Mouse (Mus musculus) cortical plate, adult 2 months (tissue): Measurements from ENCODE around the gene Mical2. TPM values are rescaled to one million over a fixed set of nuclear protein-coding genes. Genes with fewer than 3 reads are reported as not detected.

ENCODE experiments used
- H3K27ac ChIP-seq: fragments of 200-500 bp; 2 replicates; pipeline ENCODE4 v1.5.1; 2012; ENCODE audit warnings: low read length, control low read depth, inconsistent platforms; ENCODE audit not compliant: insufficient read depth
- H3K4me1 ChIP-seq: fragments of 200-500 bp; 2 replicates; pipeline ENCODE4 v1.6.1; 2011; ENCODE audit warnings: low read length; ENCODE audit not compliant: control insufficient read depth, insufficient read depth
- H3K4me3 ChIP-seq: fragments of 200-500 bp; 2 replicates; pipeline ENCODE4 v1.5.1; 2011; ENCODE audit warnings: mild to moderate bottlenecking, low read length, control low read depth; ENCODE audit not compliant: insufficient read depth
- CTCF ChIP-seq: fragments of 200-500 bp; IDR thresholded peaks from 2 replicates; pipeline ENCODE4 v1.5.1; 2011; ENCODE audit warnings: mild to moderate bottlenecking, control low read depth, low read length; ENCODE audit not compliant: insufficient read depth; ENCODE audit errors: extremely low read depth
- POLR2A ChIP-seq: fragments of 200-500 bp; IDR thresholded peaks from 2 replicates; pipeline ENCODE4 v1.6.1; 2011; ENCODE audit warnings: mild to moderate bottlenecking, low read length, control low read depth; ENCODE audit not compliant: insufficient read depth; ENCODE audit errors: extremely low read depth
- polyA plus RNA-seq: library from polyadenylated mRNA; depleted of rRNA; stranded (reverse); fragments of >200 nt; gene quantifications from 2 replicates; pipeline ENCODE4 v1.2.3, GENCODE M21; 2012

Mical2 gene
- polyA plus RNA-seq, 1 experiment = 371 TPM

DNA sequence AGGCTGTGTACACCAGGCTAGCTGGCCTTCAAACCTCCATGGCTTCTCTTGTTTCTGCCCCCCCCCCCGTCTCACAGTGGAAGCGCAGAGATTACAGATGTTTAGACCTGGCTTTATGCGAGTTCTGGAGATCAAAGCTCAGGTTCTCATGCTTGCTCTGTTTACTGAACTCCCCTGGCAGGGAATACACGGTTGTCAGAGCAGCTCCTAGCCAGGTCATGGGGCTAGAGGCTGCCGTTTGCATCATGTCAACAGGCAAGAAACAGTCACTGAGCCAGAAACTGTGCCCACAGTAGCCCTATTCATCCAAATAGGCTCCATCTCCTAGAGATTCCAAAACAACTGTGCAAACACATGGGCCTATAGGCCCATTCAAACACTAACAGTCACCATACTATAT is 160.9 kb downstream of the Mical2 start:
- no peak overlapping the region for H3K27ac ChIP-seq
- H3K4me3 ChIP-seq = no peak overlapping the region
- no peak for TF ChIP-seq CTCF
- no peak for TF ChIP-seq POLR2A
- peaks cover 6% of the 10 kb centered on the region; the same call in 1 of the 2 replicates for H3K4me1 ChIP-seq

DNA sequence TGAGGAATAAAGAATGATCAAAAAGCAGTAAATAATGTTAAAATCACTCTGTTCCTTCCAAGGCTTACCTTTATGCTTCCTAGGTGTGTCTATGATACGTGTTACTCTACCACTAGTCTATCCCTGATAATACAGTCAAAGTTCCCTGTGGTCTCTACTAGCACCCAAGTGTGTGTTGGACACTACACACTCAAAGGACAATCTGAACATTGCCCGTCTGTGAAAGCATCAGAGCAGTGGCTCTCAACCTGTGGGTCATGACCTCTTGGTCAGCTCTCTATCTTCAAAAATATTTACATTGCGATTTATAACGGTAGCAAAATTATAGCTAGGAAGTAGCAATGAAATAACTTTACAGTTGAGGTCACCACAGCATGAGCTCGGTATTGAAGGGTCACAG is 162.2 kb downstream of the Mical2 start:
- TF ChIP-seq POLR2A (no peak), CTCF (no peak)
- Histone ChIP-seq H3K4me1 (peaks cover 6% of the 10 kb centered on the region; the same call in 1 of the 2 replicates), H3K4me3 (no peak overlapping the region), H3K27ac (no peak overlapping the region)

GRCm38 (mm10) chr7:112388363-112388875 is 162.8 kb downstream of the Mical2 start:
- TF ChIP-seq POLR2A (no peak), CTCF (no peak)
- peaks cover 6% of the 10 kb centered on the region; the same call in 1 of the 2 replicates for H3K4me1 ChIP-seq
- no peak overlapping the region for H3K4me3 ChIP-seq
- H3K27ac ChIP-seq = no peak overlapping the region

DNA sequence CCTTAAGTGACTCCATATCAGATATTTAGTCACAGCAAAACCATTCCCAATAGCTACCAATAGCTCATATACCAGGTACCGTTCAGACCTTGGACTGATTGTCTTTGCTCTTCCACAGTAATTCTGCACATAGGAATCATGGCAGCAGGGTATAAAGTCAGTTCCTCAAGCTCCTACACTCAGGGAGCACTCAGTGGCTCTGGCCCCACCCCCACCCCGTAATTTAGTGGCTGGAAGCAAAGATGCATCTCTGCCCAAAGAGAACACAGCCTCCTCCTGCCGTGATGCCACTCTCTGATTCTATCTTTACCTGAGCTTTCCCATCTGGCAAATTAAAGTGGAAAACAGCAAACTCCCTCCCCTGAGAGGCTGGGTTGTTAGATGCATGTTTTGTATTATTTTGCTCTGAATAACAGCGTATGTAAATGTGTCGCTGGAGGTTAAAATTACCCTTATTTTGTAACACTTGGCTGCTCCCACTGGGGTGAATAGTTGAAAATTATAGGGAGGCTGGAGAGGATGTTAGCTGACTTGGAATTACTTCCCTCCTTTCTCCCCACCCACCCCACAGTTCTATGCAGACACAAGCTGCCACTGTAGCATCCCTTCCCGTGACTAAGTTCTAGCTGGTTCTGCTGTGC is 164.1 kb downstream of the Mical2 start:
- peaks cover 6% of the 10 kb centered on the region; the same call in 1 of the 2 replicates for H3K4me1 ChIP-seq
- H3K4me3 ChIP-seq = no peak overlapping the region
- no peak overlapping the region for H3K27ac ChIP-seq
- TF ChIP-seq POLR2A (no peak), CTCF (no peak)

DNA sequence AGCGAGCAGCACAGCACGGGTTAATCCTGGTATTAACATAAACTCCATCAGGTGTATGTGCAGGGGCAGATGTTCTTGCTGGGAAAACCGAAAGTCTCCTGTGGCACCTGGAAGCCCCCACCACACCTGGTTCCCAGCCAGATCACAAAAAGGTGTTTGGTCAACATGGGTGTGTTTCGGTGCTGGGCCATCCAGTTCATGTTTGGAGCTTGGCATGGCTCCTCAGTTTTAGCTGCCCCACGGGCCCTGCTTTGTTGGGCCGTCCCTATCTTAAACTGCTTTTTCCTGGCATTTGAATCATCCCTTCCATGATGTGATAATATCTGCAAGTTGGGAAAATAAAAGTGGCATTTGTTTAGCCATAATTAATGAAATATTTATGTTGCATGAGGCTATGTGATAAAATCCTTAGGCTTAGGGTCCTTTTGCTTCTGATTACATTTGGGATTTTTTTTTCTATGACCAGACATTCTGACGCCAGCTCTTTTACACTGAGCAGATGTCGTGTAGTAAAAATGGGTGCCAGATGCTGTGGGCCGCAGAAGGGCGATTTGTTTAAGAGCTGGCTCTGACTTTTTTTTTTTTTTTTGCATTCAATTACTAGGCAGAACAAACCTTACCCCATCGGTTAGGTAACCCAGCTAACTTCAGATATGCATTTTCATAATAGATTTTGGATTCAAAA is 164.7 kb downstream of the Mical2 start:
- H3K4me1 ChIP-seq = peaks cover 6% of the 10 kb centered on the region; the same call in 1 of the 2 replicates
- TF ChIP-seq POLR2A (no peak), CTCF (no peak)
- no peak overlapping the region for H3K4me3 ChIP-seq
- H3K27ac ChIP-seq = no peak overlapping the region

GRCm38 (mm10) chr7:112390937-112391605 is 165.4 kb downstream of the Mical2 start:
- Histone ChIP-seq H3K4me1 (peaks cover 6% of the 10 kb centered on the region; the same call in 1 of the 2 replicates), H3K4me3 (no peak overlapping the region), H3K27ac (no peak overlapping the region)
- no peak for TF ChIP-seq CTCF
- TF ChIP-seq POLR2A = no peak

GRCm38 (mm10) chr7:112397786-112398185 is 172.1 kb downstream of the Mical2 start:
- TF ChIP-seq CTCF (no peak), POLR2A (no peak)
- no peak overlapping the region for H3K27ac ChIP-seq

DNA sequence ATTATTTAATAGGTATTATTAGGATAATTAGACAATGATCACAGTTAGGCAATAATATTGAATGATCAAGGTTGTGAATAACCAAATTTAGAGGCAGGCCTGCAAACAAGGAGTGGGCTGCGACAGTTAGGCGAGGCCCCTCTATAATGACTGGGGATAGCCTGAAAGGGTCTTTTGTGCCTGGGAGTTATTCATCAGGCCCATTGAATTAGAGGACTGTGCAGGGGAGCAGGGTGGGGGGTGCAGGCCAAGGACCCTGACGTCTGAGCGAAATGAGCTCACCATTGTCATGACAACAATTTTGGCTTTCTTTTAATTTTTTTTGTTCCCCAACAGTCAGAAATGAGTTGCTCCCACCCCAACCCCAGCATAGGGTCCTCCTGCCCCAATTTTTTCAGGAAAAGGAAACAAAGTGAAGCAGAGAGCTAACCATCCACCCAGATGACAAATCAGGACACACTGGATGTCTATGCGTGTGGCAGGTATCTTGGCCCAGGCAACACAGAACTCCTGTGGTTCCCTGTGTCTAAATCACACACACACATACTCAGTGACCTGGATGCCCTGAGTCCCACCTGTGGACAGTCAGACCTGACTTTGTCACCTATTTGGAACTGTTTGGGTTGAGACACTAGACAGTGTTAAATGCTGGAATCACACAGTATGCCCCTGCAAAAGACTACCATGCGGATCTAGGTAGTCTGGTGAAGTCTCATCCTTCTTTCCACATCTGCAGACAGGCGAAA is 173.9 kb downstream of the Mical2 start:
- TF ChIP-seq POLR2A (no peak), CTCF (no peak)
- Histone ChIP-seq H3K4me3 (no peak overlapping the region), H3K27ac (no peak overlapping the region), H3K4me1 (no peaks in the 10 kb centered on the region)

More at GRCm38 (mm10) chr7:112397786-112398185, 172.1 kb downstream of the Mical2 start:
- Histone ChIP-seq H3K4me1 (no peaks in the 10 kb centered on the region), H3K4me3 (no peak overlapping the region)

DNA sequence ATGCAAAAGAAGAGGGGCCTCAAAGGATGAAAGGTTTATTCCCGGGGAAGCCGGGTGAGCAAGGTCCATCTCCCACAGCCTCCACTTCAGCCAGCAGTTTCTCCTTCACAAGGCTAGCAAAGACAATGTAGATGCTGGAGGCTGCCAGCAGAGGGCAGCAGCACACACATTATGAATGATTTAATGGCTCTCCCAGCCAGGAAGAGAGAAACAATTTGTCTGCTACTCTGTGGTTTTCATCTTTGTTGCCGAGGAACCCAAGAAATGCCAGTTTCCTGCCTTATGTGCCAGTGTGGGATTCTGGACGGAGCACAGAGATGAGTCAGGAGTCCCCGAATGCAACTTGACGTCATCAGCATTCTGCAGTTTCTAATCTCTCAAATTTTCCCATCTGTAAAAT is 174.5 kb downstream of the Mical2 start:
- H3K4me3 ChIP-seq = no peak overlapping the region
- no peaks in the 10 kb centered on the region for H3K4me1 ChIP-seq
- no peak overlapping the region for H3K27ac ChIP-seq
- TF ChIP-seq POLR2A (no peak), CTCF (peak; percentile 87)
